Mouse (Mus musculus) embryonic facial prominence, embryonic 13.5 days (tissue): ENCODE data around the gene Gstm7. TPM values are rescaled to one million over a fixed set of nuclear protein-coding genes. Genes with fewer than 3 reads are reported as not detected.

Experiments used
- ATAC-seq: fragments of 200-750 bp; cut with Nextera tagmentation; 2 replicates; pipeline ENCODE4 v1.8.0; 2017; ENCODE audit warnings: low read depth; ENCODE audit not compliant: insufficient number of reproducible peaks, insufficient read depth, low FRiP score, low TSS enrichment
- H3K27ac ChIP-seq: fragments of 300-500 bp; sonication (generic); 2 replicates; pipeline ENCODE4 v1.5.1; 2015; ENCODE audit warnings: moderate library complexity, mild to moderate bottlenecking, inconsistent platforms
- H3K27me3 ChIP-seq: fragments of 300-500 bp; sonication (generic); 2 replicates; pipeline ENCODE4 v1.6.1; 2015; ENCODE audit warnings: mild to moderate bottlenecking, inconsistent platforms
- H3K36me3 ChIP-seq: fragments of 300-500 bp; sonication (generic); 2 replicates; pipeline ENCODE4 v1.6.1; 2015; ENCODE audit warnings: mild to moderate bottlenecking, inconsistent platforms
- H3K4me1 ChIP-seq: fragments of 300-500 bp; sonication (generic); 2 replicates; pipeline ENCODE4 v1.6.1; 2015; ENCODE audit warnings: inconsistent platforms
- H3K4me2 ChIP-seq: fragments of 300-500 bp; sonication (generic); 2 replicates; pipeline ENCODE4 v1.6.1; 2015; ENCODE audit warnings: moderate library complexity, mild to moderate bottlenecking, inconsistent platforms
- H3K4me3 ChIP-seq: fragments of 300-500 bp; sonication (generic); 2 replicates; pipeline ENCODE4 v1.5.1; 2015; ENCODE audit warnings: mild to moderate bottlenecking, inconsistent platforms
- H3K9ac ChIP-seq: fragments of 300-500 bp; sonication (generic); 2 replicates; pipeline ENCODE4 v1.6.1; 2015; ENCODE audit warnings: mild to moderate bottlenecking, inconsistent platforms
- H3K9me3 ChIP-seq: fragments of 300-500 bp; sonication (generic); 2 replicates; pipeline ENCODE4 v1.6.1; 2016; ENCODE audit warnings: inconsistent platforms
- WGBS: fragments of 180-500 bp; shearing (Covaris S2); methylation state at CpG from one replicate; pipeline ENCODE4 v1.1.7; 2015; ENCODE audit warnings: mixed read lengths; 5-methylcytosine and 5-hydroxymethylcytosine counted together
- polyA plus RNA-seq: library from polyadenylated mRNA; unstranded; fragments of >200 nt; fragmentation: Nextera tagmentation; extraction: Ambion mirVana; gene quantifications from 2 replicates; pipeline ENCODE4 v1.2.1, GENCODE M21; 2015

Gstm7 gene
- polyA plus RNA-seq, 1 experiment from 2014 or later, result 30.6 TPM

DNA sequence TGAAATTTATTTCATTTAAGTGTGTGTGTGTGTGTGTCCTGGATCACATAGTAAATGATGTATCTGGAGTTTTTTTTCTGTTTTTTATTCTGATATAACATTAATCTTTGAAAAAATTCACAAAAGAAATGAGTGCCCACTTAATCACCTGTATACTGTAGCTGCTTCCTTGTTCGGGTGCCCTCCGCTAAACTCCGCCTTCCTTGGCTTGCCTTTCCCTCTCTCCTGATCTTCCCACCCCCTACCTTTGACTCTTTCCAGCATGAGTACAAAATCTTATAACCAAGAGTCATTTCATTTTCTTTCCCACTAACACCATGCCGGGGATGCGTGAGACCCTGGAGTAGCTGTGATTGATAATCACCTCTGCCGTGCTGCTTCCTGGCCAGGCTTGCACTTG, 511 bp upstream of the Gstm7 start:
- 0 out of 2 replicates have a peak, but pooled peaks cover 6% of the 10 kb centered on the region for H3K4me1 ChIP-seq
- WGBS, result 77% methylated on average over 6 of the region's 6 CpGs
- no peaks in the 10 kb centered on the region for H3K9me3 ChIP-seq
- H3K4me3 ChIP-seq, result no peak overlapping the region
- no peak for ATAC-seq
- no peaks in the 10 kb centered on the region for H3K36me3 ChIP-seq
- H3K9ac ChIP-seq, result no peak overlapping the region
- no peaks in the 10 kb centered on the region for H3K27me3 ChIP-seq
- no peak overlapping the region for H3K27ac ChIP-seq
- H3K4me2 ChIP-seq, result 0 out of 2 replicates have a peak overlapping the region, but pooled peaks have one; percentile 57

DNA sequence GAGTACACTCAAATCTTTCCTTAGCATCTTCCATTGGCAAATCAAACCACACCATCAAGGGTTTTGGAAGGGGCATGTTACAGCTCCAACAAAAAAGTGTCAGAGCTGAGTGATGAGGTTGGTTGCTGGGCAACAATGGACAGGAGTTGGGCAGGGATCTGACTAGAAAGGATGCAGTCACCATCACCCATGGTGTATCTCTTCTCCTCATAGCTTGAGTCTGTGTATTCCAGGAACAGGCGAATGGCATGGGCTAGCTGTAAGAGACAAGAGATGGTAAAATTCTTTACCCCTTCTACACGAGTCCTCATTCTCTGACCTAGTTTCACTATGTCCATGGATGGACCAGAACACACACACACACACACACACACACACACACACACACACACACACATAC, 483 bp downstream of the Gstm7 start:
- Histone ChIP-seq H3K4me3 (peak overlapping the region; percentile 36), H3K27ac (0 out of 2 replicates have a peak overlapping the region, but pooled peaks have one; percentile 60), H3K9me3 (no peaks in the 10 kb centered on the region), H3K4me2 (peak overlapping the region; percentile 57), H3K36me3 (no peaks in the 10 kb centered on the region), H3K4me1 (0 out of 2 replicates have a peak, but pooled peaks cover 6% of the 10 kb centered on the region), H3K27me3 (no peaks in the 10 kb centered on the region), H3K9ac (peak overlapping the region; percentile 60; the same call in 1 of the 2 replicates)
- no peak; the same call in 1 of the 2 replicates for ATAC-seq
- 73% methylated on average over 2 of the region's 2 CpGs for WGBS

DNA sequence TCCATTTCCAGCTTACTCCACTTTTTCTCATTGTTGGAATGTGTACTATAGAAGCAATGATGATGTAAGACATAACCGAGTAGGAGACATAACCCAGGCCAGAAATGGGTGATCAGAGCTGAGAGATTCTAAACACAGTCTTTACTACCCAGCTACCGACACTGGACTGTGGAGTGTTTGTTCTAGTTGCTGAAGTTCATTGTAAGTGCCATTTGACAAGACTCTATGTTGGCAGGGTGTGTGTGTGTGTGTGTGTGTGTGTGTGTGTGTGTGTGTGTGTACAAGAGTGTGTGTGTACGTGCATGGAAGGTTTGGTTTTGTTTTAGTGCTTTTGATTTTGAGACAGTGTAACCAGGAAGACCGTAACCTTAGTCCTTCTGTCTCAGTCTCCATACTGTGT, 1.9 kb downstream of the Gstm7 start:
- no peak overlapping the region for H3K9ac ChIP-seq
- no peaks in the 10 kb centered on the region for H3K27me3 ChIP-seq
- WGBS, result 86% methylated on average over 4 of the region's 4 CpGs
- no peak overlapping the region for H3K27ac ChIP-seq
- H3K9me3 ChIP-seq, result no peaks in the 10 kb centered on the region
- H3K36me3 ChIP-seq, result no peaks in the 10 kb centered on the region
- 0 out of 2 replicates have a peak, but pooled peaks cover 6% of the 10 kb centered on the region for H3K4me1 ChIP-seq
- no peak overlapping the region for H3K4me3 ChIP-seq
- no peak for ATAC-seq
- H3K4me2 ChIP-seq, result no peak overlapping the region

- 0 out of 2 replicates have a peak, but pooled peaks cover 6% of the 10 kb centered on the region for H3K4me1 ChIP-seq
- H3K9me3 ChIP-seq, result no peaks in the 10 kb centered on the region
- no peak for ATAC-seq
- H3K36me3 ChIP-seq, result no peaks in the 10 kb centered on the region
- no peak overlapping the region for H3K9ac ChIP-seq
- no peak overlapping the region for H3K4me2 ChIP-seq
- no peaks in the 10 kb centered on the region for H3K27me3 ChIP-seq
- no peak overlapping the region for H3K27ac ChIP-seq
- H3K4me3 ChIP-seq, result no peak overlapping the region
- 83% methylated on average over 4 of the region's 4 CpGs for WGBS
Measured at GRCm38 (mm10) chr3:107929243-107929642, 2.4 kb downstream of the Gstm7 start.

GRCm38 (mm10) chr3:107928691-107929090, 2.9 kb downstream of the Gstm7 start:
- 0 out of 2 replicates have a peak, but pooled peaks cover 6% of the 10 kb centered on the region for H3K4me1 ChIP-seq
- WGBS, result 88% methylated on average over 11 of the region's 11 CpGs
- H3K9ac ChIP-seq, result no peak overlapping the region
- no peaks in the 10 kb centered on the region for H3K36me3 ChIP-seq
- no peaks in the 10 kb centered on the region for H3K9me3 ChIP-seq
- no peak overlapping the region for H3K4me2 ChIP-seq
- H3K27me3 ChIP-seq, result no peaks in the 10 kb centered on the region
- no peak for ATAC-seq
- no peak overlapping the region for H3K4me3 ChIP-seq
- H3K27ac ChIP-seq, result no peak overlapping the region

DNA sequence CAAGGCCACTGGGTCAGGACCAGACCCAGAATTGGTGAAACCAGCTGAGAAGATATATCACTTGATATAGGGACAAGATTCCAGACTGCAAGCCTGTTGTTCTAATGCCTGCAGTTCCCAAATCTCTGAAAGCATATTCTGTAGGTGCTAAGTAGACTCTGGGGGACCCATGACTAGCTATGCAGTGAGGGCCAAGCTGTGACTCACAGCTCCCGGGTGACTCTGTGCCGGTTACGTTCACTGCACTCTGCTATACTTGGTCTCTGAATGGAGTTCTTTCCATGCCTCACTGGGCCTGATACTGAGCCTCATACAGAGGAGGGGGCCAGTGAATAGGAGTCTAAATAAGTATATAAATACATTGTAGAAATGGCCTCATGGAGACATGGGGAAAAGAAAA, 3.8 kb downstream of the Gstm7 start:
- no peak overlapping the region for H3K4me3 ChIP-seq
- H3K27me3 ChIP-seq, result no peaks in the 10 kb centered on the region
- H3K9ac ChIP-seq, result no peak overlapping the region
- 92% methylated on average over 3 of the region's 3 CpGs for WGBS
- H3K36me3 ChIP-seq, result no peaks in the 10 kb centered on the region
- H3K9me3 ChIP-seq, result no peaks in the 10 kb centered on the region
- H3K27ac ChIP-seq, result no peak overlapping the region
- no peak for ATAC-seq
- 0 out of 2 replicates have a peak, but pooled peaks cover 6% of the 10 kb centered on the region for H3K4me1 ChIP-seq
- no peak overlapping the region for H3K4me2 ChIP-seq

DNA sequence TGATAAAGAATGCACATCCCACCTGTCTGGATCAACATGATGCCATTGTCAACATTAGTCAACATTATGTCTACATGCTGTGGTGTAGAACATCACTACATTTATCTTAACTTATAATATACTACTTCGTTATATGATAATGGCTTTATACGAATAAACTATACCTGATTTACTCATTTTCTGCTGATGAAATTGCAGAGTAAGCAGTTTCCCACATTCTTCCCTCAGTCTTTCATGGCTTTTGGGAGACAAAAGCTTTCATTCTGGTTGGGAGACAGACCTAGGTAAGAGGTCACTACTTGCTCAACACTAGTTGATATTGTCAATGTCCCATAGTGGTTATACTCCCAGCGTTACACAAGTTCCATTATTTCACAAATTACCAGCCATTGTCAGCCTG, 6.3 kb downstream of the Gstm7 start:
- H3K4me1 ChIP-seq, result no peaks in the 10 kb centered on the region
- H3K9me3 ChIP-seq, result no peaks in the 10 kb centered on the region
- no peak overlapping the region for H3K4me2 ChIP-seq
- H3K27me3 ChIP-seq, result no peaks in the 10 kb centered on the region
- WGBS, result 90% methylated on average over 3 of the region's 3 CpGs
- H3K9ac ChIP-seq, result no peak overlapping the region
- H3K4me3 ChIP-seq, result no peak overlapping the region
- no peaks in the 10 kb centered on the region for H3K36me3 ChIP-seq
- no peak for ATAC-seq
- H3K27ac ChIP-seq, result no peak overlapping the region

DNA sequence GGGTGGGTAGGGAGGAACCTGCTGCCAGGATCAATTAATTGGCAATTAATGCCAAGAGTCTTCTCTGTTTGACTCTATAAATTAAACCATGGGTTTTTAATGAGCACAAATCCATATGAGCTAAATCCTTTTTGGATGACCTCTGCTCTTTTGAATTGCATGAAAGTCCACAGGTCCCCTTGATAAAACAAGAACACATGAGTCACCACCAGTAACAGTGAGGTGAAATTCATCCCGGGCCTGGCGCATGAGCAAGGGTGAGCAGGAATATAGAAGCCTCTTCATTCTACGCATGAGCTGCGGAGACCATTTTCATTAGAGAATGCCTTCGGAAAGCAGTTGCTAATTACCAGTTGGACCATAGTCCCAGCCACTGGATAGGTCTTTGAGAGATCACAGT, 11.3 kb downstream of the Gstm7 start:
- Histone ChIP-seq H3K27ac (no peak overlapping the region), H3K4me1 (0 out of 2 replicates have a peak, but pooled peaks cover 5% of the 10 kb centered on the region), H3K27me3 (no peaks in the 10 kb centered on the region), H3K9me3 (no peaks in the 10 kb centered on the region), H3K9ac (no peak overlapping the region), H3K36me3 (no peaks in the 10 kb centered on the region), H3K4me2 (no peak overlapping the region), H3K4me3 (no peak overlapping the region)
- no peak for ATAC-seq
- WGBS, result 91% methylated on average over 5 of the region's 5 CpGs

DNA sequence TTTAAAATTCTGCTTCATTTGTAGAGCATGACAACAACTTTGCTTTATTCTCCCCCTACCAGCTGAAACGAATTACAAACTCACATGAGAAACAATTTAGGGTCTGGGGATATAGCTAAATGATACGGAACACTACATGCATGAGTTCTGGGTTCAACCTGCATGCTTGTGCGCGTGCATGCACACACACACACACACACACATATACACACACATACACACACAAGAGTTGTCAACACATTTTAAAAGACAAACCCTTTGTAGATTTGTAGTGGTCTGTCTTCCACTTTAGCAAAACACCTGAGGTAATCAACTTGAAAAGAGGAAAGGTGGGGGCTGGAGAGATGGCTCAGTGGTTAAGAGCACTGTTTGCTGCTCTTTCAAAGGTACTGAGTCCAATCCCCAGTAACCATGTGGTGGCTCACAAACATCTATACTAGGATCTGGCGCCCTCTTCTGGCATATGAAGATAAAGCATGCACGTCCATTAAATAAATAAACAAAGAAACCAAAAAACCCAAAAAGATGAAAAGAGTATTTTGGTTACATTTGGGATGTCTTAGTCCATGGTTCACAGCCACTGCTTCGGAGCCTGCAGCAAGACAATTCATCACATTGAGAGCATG, 13.7 kb downstream of the Gstm7 start:
- Histone ChIP-seq H3K36me3 (no peaks in the 10 kb centered on the region), H3K27ac (no peak overlapping the region), H3K4me1 (0 out of 2 replicates have a peak, but pooled peaks cover 5% of the 10 kb centered on the region), H3K4me3 (no peak overlapping the region), H3K27me3 (no peaks in the 10 kb centered on the region), H3K9me3 (no peaks in the 10 kb centered on the region), H3K9ac (no peak overlapping the region), H3K4me2 (no peak overlapping the region)
- no peak for ATAC-seq
- 40% methylated on average over 7 of the region's 7 CpGs for WGBS

GRCm38 (mm10) chr3:107917097-107917496, 14.5 kb downstream of the Gstm7 start:
- WGBS, result 83% methylated on average over 3 of the region's 3 CpGs
- Histone ChIP-seq H3K4me2 (no peak overlapping the region), H3K9ac (no peak overlapping the region), H3K36me3 (no peaks in the 10 kb centered on the region), H3K4me1 (0 out of 2 replicates have a peak, but pooled peaks cover 5% of the 10 kb centered on the region), H3K27ac (no peak overlapping the region), H3K4me3 (no peak overlapping the region), H3K9me3 (no peaks in the 10 kb centered on the region), H3K27me3 (no peaks in the 10 kb centered on the region)
- ATAC-seq, result no peak

- no peaks in the 10 kb centered on the region for H3K9me3 ChIP-seq
- no peak overlapping the region for H3K27ac ChIP-seq
- H3K9ac ChIP-seq, result no peak overlapping the region
- no peak overlapping the region for H3K4me2 ChIP-seq
- ATAC-seq, result no peak
- 0 out of 2 replicates have a peak, but pooled peaks cover 5% of the 10 kb centered on the region for H3K4me1 ChIP-seq
- H3K27me3 ChIP-seq, result no peaks in the 10 kb centered on the region
- H3K4me3 ChIP-seq, result no peak overlapping the region
- no peaks in the 10 kb centered on the region for H3K36me3 ChIP-seq
- 84% methylated on average over 15 of the region's 15 CpGs for WGBS
Measured at GRCm38 (mm10) chr3:107916674-107917073, 14.9 kb downstream of the Gstm7 start.

DNA sequence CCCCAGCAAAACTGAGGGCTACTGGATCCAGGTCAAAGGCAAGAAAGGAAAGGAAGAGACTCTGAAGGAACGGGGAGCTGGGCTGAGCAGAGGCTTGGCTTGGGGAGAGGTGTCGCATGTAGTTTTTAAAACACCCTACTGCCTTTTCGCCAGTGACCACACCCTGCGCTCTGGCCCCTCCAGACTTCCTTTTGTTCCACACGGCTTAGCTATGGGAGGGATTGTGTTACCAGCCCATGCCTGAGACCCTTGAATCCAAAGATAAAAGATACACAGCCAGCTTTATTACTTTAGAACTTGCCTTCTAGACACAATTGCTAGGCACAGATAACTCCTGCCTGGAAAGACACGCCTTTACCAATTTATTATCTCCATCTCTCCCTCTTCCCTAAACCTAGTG, 25.7 kb downstream of the Gstm7 start:
- Histone ChIP-seq H3K9ac (no peak overlapping the region), H3K4me1 (0 out of 2 replicates have a peak, but pooled peaks cover 16% of the 10 kb centered on the region), H3K4me2 (no peak overlapping the region), H3K27me3 (no peaks in the 10 kb centered on the region), H3K4me3 (no peak overlapping the region), H3K36me3 (no peaks in the 10 kb centered on the region), H3K27ac (no peak overlapping the region), H3K9me3 (no peaks in the 10 kb centered on the region)
- WGBS, result 63% methylated on average over 6 of the region's 6 CpGs
- ATAC-seq, result no peak
